Mouse (Mus musculus): Measurements from ENCODE around the gene Depdc1b.

- TF ChIP-seq CTCF (IDR thresholded peaks at IDR 0.05; ENCODE audit: extremely low read depth, insufficient read length, insufficient replicate concordance, low read depth, low read length) (no peak), POLR2A (IDR thresholded peaks at IDR 0.05; ENCODE audit: low read depth, low read length) (no peak)
Measured at GRCm38 (mm10) chr13:108373231-108373630, 57.1 kb downstream of the Depdc1b start.

Data from small intestine, adult 2 months (tissue).